Mouse (Mus musculus) c-Kit-positive CD71-positive TER-119-positive erythroid progenitor cells, embryonic 14.5 days (primary cell): Measurements from ENCODE around the gene Tle4.
A peak's percentile ranks its signal among the peaks of the same experiment; 100 is the strongest.

Experiments
- DNase-seq: peaks from one replicate; pipeline ENCODE4 v3.0.0-alpha.2; 2013; ENCODE audit warnings: low spot score

The Tle4 gene

DNA sequence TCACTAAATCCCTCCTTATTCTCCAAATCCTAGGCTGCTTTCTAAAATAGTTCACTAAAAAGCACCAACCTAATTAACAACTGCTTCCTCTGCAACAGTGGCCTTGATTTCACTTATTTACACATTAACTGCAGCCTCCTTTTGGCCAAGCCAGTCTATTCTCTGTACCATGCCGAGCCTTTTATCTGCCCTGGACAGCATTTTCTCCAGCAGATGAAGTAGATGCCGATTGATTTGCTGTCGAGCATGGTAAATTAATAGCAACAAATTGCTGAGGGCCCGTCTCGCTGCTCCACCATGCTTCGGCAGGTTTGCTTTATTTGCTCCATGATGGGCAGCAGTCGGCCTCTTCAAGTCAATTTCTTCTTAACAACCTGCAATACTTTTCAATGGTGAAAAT lies 7.7 kb downstream of the Tle4 start:
- DNase-seq = no peak

DNA sequence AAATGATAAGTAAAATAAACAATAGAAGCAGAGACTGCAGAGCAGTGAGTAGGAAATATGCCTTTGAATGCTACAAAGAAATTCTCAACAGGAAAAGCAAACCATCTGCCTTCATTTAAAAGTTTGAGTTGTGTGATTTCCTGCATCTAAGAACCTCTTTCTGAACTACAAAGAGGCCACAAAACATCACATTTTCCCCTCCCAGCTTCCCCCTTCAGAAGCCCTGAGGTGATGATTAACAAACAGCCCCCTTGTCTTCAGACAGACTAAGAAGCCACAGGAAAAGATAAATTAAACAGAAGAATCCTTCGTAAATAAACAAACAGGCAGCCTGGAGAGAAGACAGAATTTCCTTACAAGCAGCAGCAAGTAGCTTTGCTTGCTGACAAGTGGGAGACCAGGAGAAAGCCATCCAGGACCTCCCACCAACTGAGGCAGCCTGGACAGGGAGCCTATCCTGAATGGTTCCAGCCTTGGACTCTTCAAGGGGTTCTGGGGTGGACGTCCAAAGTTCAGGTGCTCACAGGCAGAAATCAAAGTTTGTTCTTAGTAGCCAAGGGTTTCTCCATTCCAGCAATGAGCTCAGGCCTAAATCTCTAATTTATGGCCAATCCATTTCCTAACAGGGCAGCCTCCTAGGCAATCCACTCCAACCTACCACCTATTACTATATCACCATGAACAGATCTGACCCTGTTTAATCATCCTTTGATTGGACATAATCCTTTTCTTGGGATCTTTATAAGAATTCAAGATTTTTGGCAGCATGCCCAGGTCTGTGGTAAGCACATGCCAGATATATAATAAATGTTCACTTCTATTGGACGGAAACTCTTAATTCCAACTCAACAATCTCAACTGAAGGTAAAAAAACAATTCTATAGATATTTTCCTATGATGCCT lies 9.4 kb downstream of the Tle4 start:
- no peak for DNase-seq

DNA sequence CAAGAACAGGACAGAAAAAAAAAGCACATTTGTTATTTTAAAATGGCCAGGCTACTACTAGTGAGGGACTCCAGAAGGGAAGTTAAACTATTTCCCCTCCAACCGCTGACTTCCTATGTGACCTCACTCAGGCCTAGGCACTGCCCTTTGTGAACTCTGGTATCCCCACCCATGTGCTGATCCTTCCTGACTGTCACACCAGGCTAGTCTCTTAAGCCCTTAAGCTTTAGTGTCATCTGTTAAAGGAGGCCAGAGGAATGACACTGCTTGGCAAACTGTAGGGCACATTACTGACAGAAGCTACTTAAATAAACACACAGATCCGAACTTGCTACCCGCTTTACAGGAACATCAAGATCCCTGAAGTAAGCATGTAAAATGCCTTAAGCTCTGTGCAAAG lies 11.7 kb downstream of the Tle4 start:
- no peak for DNase-seq

DNA sequence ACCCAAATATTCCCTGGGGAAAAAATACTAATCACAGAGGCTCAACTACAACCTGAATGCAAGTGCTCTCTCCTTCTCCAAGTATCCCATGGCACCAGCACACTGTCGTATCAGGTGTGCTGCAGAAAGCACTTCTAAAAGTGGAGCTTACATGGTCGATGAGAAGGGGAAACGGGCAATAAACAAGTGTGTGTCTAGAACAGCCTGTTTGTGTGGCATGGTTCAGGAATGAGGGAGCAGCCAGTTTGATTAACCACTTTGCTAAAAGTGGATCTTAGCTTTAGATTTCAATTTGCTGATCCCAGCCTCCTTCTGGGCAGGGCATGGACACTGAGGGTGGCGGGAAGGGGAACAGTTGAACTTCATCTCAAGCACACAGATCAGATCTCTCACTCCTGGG lies 12.1 kb downstream of the Tle4 start:
- DNase-seq = no peak

DNA sequence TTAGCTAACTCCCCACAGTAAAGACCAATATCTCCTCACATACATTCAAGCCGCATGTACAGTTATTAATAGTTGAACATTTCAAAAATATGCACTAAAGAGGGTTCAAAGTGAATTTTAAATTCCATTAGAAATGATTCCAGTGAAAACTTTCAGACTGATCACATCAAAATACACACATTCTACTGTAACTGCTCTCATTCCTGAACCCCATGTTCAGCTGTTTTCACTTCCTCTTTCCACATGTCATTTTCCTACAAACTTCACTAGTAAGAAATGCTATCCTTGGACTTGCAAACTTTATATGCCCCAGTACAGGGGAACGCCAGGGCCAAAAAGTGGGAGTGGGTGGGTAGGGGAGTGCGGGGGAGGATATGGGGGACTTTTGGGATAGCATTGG lies 12.6 kb downstream of the Tle4 start:
- no peak for DNase-seq

DNA sequence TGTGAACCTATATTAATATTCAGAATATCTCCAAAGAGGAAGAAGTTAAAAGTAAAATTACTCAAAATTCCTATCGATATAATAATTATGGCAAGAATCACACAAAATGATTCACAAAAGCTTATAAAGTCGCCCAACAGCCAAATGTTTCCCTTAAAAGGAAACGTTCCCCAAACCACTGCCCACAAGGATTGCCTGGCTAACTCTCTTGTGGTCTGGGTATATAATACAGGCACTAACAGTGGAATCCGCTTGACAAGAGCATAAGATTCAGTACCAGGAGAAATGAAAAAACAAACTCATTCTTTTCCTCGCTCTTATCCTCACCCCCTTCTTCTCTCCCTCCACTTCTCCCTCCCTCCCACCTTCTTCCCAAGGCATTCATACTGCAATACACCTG lies 19.2 kb downstream of the Tle4 start:
- DNase-seq = no peak

DNA sequence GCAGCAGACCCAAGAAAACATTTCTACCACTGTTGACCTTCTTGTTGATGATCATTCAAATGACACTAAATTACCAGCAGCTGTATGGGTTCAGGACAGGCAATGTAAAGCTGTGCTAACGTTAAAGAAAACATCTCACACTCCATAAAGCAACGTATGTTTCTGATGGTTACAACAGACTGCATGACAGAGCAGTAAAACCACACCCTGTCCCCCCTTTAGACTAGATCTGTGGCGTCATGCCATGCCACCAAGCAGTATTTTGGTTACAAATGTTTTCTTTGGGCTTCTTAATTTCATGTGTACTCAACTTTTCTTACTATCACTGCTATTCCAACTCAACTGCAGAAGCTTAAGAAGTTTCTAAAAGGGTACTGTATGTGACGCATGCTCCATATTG lies 19.8 kb downstream of the Tle4 start:
- peak; percentile 27 for DNase-seq

DNA sequence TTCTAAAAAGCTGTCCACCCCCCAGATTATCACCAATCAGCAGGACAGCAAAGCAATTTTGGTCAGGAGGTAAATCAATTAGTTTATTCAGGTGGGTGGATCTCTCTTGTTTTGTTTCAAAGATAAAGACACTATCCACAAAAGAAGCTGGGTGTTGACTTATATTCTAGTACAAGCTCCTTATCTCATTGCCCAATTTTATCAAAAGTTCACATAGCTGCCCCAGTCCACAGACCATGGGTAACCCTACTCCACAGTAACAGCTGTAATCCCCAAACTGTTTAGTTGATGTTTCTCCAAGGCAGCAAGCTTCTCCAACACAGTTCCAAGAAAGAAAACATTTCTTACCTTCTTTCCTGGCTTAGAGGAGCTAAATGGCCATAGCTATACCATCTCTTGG lies 21.5 kb downstream of the Tle4 start:
- peak; percentile 14 for DNase-seq

DNA sequence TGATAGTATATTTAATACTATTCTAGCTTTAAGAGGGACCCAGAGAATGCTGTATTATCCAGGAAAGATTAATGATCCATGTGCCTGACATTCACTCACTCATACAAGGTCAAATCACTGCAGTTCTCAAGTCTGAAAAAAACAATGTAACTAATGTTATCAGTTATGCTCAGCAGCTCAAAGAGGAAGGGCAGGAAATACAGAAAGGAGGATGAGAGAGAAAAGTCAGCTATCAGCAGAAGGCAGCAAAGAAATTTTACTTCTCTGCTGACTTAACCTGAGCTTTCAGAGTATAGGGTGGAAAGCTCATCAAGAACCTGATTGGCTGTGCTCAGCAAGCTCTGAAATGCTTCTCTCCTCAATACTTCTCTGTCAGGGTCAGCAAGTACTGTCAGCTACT lies 29.0 kb downstream of the Tle4 start:
- DNase-seq = no peak

DNA sequence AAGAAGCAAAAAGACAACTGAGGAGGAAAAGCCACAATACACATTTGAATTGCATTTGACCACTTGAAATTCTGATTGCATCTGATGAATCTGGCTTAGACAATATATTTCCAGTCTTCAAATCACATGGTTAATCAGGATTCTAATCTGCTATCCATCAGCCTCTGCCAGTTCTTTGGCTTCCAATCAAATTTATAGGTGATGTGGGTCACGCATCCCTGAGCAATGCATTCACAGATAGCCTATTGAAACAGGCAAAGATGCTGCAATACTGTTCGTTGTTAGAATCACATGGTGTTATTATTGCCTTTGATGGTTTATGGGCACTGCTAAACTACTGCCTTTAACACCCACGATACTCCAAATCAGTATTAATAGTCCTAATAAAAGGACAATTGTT lies 30.8 kb downstream of the Tle4 start:
- no peak for DNase-seq

DNA sequence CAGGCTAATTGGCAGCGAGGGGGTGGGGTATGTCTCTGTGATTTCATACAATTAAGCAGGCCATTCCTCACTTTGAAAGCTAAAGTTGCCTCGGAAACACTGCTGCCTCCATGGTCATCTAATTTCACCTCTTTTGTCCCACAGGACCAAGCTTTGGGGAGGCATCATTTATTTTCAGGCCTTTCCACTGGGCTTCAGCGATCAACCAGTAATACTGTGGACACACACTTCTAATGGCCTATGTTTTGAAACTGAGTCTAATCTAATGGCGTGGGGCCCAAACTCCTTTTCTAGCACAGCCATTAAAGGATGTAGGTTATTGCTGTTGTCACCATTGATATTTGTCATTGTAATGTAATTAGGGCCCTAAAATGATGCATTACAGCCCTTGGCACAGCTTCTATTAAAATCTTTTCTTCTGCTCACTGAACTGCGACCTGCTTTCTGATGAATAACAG lies 31.3 kb downstream of the Tle4 start:
- no peak for DNase-seq

DNA sequence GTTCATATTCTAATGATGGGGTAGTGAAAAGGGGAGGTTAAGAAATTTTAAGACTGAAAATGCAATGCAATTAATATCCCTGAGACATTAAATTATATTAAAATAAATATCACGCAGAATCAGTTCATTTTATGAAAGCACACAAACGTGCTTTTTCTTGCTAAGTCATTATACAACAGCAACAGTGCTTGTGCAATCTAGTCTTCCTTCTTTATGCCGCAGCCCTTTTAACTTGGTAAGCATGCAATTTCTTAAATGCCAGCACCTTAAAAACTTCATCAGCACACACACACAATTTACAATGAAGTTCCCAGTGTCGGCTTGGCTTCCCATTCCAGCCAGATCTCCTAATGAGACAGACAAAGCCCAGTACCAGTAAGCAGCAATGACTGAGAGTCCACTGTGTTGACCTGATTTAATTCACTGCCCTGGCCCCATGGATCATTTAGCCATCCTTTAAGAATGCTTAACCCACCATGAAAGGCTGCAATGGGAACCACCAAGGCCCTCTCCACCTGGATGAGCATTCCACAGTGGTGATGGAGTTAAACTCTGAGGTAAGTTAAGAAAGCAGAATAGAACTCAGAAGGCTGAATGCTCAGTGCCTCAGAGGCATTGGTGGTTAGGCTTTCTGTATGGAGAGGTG lies 32.3 kb downstream of the Tle4 start:
- DNase-seq = no peak

DNA sequence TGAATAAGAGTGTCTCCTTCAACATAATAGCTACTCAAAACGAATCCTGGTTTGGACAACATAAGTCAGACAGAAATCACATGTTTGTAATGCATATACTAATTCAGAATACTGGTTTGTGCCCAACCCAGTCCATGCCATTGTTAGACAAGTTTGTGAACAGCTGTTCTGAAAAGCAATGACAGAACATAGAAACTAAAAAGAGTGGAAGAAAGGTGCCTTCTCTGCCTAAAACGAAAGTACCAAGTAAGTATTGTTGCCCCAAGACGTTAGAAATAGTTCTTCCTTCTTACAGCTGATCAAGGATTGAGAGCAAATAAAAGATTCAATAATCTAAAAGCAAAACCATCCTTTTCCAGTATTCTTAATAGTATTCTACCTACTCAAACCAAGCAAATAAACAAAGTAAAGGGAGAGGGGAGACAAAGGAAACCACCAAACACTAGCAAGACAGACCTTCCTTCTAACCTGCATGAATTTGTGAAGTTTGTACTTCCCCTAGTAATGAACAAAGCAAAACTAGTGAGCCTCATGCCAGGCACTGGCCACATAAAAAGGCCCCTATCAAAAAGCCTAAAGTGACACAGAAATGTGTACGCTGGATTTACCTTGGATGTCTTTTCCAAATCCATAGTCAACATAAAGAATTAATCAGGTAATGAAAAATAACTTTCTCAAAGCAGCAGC lies 34.4 kb downstream of the Tle4 start:
- DNase-seq = no peak

DNA sequence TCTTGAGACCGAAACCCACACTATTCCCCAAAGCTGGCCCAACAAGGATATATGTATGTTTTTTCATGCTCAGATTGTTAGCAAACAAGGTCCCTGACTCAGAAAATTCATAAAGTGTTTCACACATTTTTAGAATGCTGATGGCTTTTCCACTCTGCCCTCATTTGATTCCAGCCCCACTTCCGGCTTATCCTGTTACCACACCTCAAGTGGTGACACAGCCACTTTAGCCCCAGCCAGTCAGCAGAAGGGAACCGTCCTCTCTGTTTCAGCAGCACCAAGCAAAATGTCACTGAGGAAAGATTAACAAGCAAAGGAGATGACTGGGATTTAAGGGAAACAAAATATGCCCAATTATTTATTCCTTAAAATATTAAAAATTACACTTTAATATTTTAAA lies 50.0 kb downstream of the Tle4 start:
- no peak for DNase-seq

DNA sequence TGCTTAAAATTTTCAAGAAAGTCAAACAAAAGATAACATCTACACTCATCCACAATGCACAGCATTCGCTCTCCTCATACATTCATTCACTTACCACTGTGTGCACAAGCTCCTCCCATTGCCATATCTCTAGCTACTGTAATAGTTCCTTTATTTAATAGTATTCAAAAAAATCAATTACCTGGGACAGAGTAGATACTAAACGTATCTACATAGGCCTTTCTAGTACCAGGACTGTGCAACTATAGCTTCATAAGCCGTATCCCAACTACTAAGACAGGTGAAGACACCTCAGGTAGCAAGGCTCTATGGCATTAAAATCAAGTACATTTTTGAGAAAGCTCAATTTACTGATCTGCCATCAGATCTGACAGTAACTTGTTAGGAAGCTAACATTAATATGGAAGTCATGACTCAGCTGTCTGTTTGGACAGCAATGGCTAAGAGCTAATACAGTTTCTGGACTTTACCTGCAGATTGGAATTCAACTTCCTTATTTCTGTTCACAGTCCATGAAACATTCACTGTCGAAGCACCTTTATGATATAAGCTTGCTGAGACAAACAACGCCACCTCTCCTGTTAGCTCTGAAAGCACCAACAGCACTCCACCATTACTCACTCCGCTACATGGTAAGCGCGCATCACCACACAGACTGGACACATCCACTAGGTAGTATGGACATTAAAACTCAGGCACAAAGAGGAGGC lies 50.6 kb downstream of the Tle4 start:
- no peak for DNase-seq

DNA sequence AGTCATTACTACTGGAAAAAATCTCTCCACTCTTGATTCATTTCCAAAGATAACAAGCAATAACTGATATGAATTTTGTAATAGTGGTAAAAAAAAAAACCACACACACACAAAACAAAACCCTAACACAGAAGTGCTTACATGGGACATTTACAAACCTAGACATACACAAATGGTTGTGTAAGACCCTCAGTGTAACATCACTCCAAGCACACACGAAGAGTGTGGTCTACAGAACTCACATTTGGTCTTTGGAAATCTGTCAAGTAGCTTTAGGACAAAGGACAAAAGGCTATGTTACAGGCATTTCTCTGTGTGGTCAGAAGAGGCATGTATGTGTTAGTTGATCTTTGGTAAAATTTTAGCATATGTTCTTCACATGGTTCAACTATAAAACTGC lies 52.4 kb downstream of the Tle4 start:
- no peak for DNase-seq

DNA sequence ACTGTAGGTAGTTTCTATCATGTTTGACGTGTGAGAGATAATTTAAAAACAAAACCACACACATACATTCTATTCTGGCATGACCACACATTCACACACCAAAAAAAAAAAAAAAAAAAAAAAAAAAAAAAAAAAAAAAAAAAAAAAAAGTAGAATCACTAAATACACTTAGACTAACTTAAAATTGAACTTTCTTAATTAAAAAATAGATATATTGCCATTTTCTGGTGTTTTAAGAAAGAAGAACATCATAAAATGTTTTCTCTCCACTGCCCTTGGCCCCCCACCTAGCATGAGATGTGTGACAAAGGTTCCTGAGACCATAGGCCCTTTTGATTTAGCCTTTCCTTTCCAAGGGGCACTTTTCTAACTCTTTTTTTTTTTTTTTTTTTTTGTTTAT lies 54.5 kb downstream of the Tle4 start:
- DNase-seq = no peak

DNA sequence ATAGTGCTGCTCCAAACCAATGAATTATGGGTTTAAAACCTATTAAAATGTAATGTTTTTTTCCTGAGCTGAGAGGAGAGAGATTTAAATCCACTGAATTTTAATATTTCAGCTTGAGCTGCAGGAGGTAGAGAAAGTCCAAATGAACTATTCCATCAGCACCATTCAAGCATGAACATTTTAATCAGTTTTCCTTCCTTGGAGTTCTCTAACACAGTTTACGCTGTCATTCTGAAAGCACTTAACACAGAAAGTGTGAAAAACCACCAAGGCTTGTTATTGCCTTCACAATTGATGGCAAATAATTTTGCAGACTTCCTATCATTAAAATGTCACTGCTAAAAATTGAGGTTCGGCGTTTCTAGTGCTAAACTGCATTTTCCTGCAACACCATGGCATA lies 57.2 kb downstream of the Tle4 start:
- DNase-seq = no peak

DNA sequence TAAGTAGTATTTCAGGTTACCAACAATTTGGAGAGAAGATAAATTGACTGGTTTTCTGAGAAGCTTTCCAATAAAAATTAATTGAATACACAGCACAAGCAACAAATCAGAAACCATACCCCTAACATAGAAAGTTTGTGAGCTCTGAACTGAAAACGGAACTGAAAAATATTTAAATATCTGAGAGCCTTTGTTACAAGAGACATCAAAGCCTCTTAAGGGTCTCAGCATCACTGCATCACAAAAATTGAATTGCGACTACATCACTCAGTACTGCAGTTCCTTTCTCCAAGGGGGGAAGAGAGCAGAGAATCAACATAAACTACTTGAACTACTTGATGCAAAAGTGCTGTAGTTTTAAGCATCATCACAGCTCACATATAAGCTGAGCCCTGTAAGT lies 61.2 kb downstream of the Tle4 start:
- no peak for DNase-seq

DNA sequence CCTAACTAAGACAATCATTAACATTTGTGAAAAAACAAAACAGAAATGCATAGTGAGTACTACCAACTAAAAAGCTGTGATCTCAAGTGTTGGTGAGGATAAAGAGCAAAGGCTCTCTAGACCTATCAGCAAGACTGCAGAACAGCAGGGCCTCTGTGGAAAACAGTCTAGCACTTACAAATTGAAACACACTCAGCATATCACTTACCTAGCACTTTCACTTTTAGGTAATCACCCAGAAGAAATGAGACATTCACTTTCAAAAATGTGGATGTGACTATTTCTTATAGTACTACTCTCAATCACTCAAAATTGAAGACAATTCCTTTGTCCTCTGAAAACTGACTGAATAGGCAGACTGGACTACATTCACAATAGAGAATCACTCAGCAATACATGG lies 63.4 kb downstream of the Tle4 start:
- no peak for DNase-seq

DNA sequence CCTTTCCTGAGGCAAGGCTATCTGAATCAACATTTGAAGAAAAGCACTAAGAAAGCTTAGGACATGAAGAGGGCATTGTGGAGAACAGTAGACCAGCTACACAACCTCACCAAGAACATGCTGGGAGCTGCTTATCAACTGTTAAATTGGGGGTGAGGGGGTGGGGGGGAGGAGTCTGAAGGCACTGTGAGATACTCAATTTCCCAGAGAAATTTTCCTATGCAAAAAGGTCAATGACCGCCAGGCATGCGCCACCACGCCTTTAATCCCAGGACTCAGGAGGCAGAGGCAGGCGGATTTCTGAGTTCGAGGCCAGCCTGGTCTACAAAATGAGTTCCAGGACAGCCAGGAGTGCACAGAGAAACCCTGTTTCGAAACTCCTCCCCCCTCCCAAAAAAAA lies 65.0 kb downstream of the Tle4 start:
- DNase-seq = no peak

DNA sequence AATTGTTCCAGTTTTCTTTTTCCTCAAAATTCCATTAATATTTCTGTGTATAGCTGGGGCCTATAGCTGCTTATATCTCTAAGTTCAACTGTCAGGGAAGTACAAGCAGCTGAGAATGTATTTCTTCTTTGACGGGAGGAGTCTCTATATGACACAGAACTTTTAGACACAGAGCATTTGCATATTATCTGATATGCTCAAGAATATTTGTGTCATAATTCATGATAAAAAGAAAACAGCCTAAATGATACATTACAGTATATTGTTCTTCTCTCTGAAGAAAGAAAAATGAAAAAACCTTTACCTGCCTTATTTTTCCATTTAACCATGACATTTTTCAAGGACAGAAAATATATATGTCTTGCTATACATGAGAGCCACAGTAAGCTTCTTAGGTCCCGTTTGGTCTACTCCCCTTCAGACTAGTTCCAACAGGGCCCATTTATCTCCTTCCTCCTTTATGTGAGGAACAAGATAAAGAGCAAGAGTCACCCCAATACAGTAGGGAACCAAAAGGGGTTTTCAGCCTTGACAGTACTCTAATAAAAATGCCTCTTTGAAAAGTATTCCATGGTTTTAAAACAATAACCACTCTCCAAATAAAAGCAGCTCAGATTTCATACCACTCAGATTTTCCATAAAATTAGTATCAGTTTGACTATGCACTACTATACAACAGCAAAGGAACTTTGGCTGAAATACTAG lies 77.6 kb downstream of the Tle4 start:
- peak; percentile 11 for DNase-seq
